In the genomic region with DNA sequence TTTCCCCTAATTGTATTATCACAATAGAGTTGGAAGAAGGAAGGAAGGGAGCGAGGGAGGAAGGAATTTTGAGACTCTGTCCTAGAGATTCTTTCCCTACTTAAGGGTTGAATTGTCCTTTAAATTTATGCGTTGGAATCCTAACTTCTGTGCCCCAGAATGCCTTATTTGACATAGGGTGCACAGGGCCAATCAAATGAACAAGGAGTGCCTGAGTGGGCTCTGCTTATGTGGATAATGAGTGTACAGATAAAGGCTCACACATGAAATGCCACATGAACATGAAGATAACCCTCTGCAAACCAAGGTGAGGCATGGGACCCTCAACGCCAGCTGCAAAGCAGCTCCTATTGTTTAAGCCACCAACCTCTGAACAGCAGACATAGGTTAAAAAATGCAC, we compare ENCODE assay signal across 10 mouse cellular contexts. TPM values are rescaled to one million over a fixed set of nuclear protein-coding genes. Genes with fewer than 3 reads are reported as not detected.
A peak's percentile ranks its signal among the peaks of the same experiment; 100 is the strongest.
DNase-seq lines count a peak whose midpoint lies in the region; ATAC-seq and TF ChIP-seq lines count a peak whose summit lies in the region.
"Had no signal": no experiment of that assay in that cellular context is flagged by ENCODE, and none has a peak within 500 bp of the region (broad histone marks: within the 10 kb centered on the region; RNA-seq: fewer than 3 reads in every experiment).

No protein-coding gene starts in this region.

- no peak for TF ChIP-seq CTCF in heart, postnatal 0 days (IDR thresholded peaks at IDR 0.05; ENCODE audit: low read depth)
- TF ChIP-seq CTCF in stomach, postnatal 0 days (IDR thresholded peaks at IDR 0.05; ENCODE audit: low read depth) = no peak

- peaks cover 7% of the 10 kb centered on the region for H3K9me3 ChIP-seq in heart, postnatal 0 days (replicated peaks; ENCODE audit: control insufficient read depth, low read length)
- no peaks in the 10 kb centered on the region for H3K9me3 ChIP-seq in stomach, embryonic 14.5 days (ENCODE audit: control insufficient read depth, low read depth, low read length)
- H3K9me3 ChIP-seq in stomach, postnatal 0 days (ENCODE audit: control insufficient read depth, low read length) = no peaks in the 10 kb centered on the region
- H3K9me3 ChIP-seq in liver, embryonic 16.5 days (replicated peaks; ENCODE audit: control insufficient read depth, low read length) = peaks cover 5% of the 10 kb centered on the region

- no peak overlapping the region for H3K4me3 ChIP-seq in heart, postnatal 0 days (ENCODE audit: low read depth, low read length)
- H3K4me3 ChIP-seq in stomach, embryonic 14.5 days (ENCODE audit: low read depth, low read length) = no peak overlapping the region
- no peak overlapping the region for H3K4me3 ChIP-seq in stomach, postnatal 0 days (ENCODE audit: low read depth, low read length)
- H3K4me3 ChIP-seq in liver, embryonic 16.5 days (ENCODE audit: low read depth, low read length) = no peak overlapping the region

- H3K4me1 ChIP-seq in heart, postnatal 0 days (ENCODE audit: control insufficient read depth, insufficient read depth) = no peaks in the 10 kb centered on the region; the same call in 1 of the 2 replicates
- peaks cover 3% of the 10 kb centered on the region; the same call in 1 of the 2 replicates for H3K4me1 ChIP-seq in stomach, embryonic 14.5 days (ENCODE audit: control insufficient read depth, insufficient read depth, low read length)
- H3K4me1 ChIP-seq in stomach, postnatal 0 days (replicated peaks; ENCODE audit: control insufficient read depth, insufficient read depth) = no peaks in the 10 kb centered on the region
- peaks cover 40% of the 10 kb centered on the region for H3K4me1 ChIP-seq in liver, embryonic 16.5 days (ENCODE audit: control insufficient read depth, low read depth, low read length)

- H3K36me3 ChIP-seq in heart, postnatal 0 days (replicated peaks; ENCODE audit: control insufficient read depth, insufficient read depth, low read length) = no peaks in the 10 kb centered on the region
- H3K36me3 ChIP-seq in stomach, embryonic 14.5 days (ENCODE audit: control insufficient read depth, insufficient read depth, low read length) = no peaks in the 10 kb centered on the region
- H3K36me3 ChIP-seq in stomach, postnatal 0 days (ENCODE audit: control insufficient read depth, insufficient read depth, low read length) = no peaks in the 10 kb centered on the region
- H3K36me3 ChIP-seq in liver, embryonic 16.5 days (ENCODE audit: control insufficient read depth, insufficient read depth) = no peaks in the 10 kb centered on the region

- WGBS in heart, postnatal 0 days = 29% methylated on average over 3 of the region's 3 CpGs
- 41% methylated on average over 3 of the region's 3 CpGs for WGBS in stomach, embryonic 14.5 days
- WGBS in stomach, postnatal 0 days = 45% methylated on average over 3 of the region's 3 CpGs
- 11% methylated on average over 3 of the region's 3 CpGs for WGBS in liver, embryonic 16.5 days (ENCODE audit: insufficient replicate concordance)

- H3K27ac ChIP-seq in heart, postnatal 0 days (ENCODE audit: low read depth) = 0 out of 2 replicates have a peak overlapping the region, but pooled peaks have one; percentile 32
- H3K27ac ChIP-seq in stomach, embryonic 14.5 days (ENCODE audit: low read length) = no peak overlapping the region
- no peak overlapping the region for H3K27ac ChIP-seq in stomach, postnatal 0 days (replicated peaks)
- H3K27ac ChIP-seq in liver, embryonic 16.5 days (ENCODE audit: low read length) = no peak overlapping the region

- H3K4me2 ChIP-seq in heart, postnatal 0 days (ENCODE audit: low read depth, low read length) = peak overlapping the region; percentile 46
- peak overlapping the region; percentile 10; the same call in 1 of the 2 replicates for H3K4me2 ChIP-seq in stomach, embryonic 14.5 days (replicated peaks; ENCODE audit: low read depth, low read length)
- H3K4me2 ChIP-seq in stomach, postnatal 0 days (replicated peaks; ENCODE audit: low read depth) = no peak overlapping the region
- peak overlapping the region; percentile 30 for H3K4me2 ChIP-seq in liver, embryonic 16.5 days (ENCODE audit: low read depth, low read length)

- intact Hi-C loops in heart, postnatal 14 days (cut with DNase I) = no loop called here

- no peak for DNase-seq in heart, postnatal 0 days (ENCODE audit: low spot score)
- no peak for DNase-seq in heart, postnatal 14 days
- no peak for DNase-seq in stomach, postnatal 0 days (ENCODE audit: low spot score)
- DNase-seq in cerebellum, adult 11 months = no peak
- no peak for DNase-seq in T-cell, adult 2 months (ENCODE audit: low spot score)
- DNase-seq in cerebellum, adult 9-11 months = no peak
- DNase-seq: cerebellum, adult 2 months; thymus, postnatal 14 days had no signal

- no peak overlapping the region for H3K9ac ChIP-seq in heart, postnatal 0 days (replicated peaks; ENCODE audit: low read depth, low read length)
- no peak overlapping the region for H3K9ac ChIP-seq in stomach, embryonic 14.5 days (replicated peaks; ENCODE audit: low read depth, low read length)
- H3K9ac ChIP-seq in stomach, postnatal 0 days (ENCODE audit: low read length) = no peak overlapping the region
- H3K9ac ChIP-seq in liver, embryonic 16.5 days (ENCODE audit: low read depth, low read length) = peak overlapping the region; percentile 11; the same call in 1 of the 2 replicates

- no peak for ATAC-seq in heart, postnatal 0 days (ENCODE audit: insufficient read depth, low read depth)
- no peak for ATAC-seq in stomach, embryonic 14.5 days (ENCODE audit: insufficient number of reproducible peaks, insufficient read depth, low FRiP score, low read depth)
- no peak for ATAC-seq in stomach, postnatal 0 days (ENCODE audit: low FRiP score, low TSS enrichment)
- peak; percentile 51 for ATAC-seq in liver, embryonic 16.5 days (ENCODE audit: low read depth)

- no peaks in the 10 kb centered on the region for H3K27me3 ChIP-seq in heart, postnatal 0 days (ENCODE audit: control insufficient read depth, insufficient read depth, low read length)
- H3K27me3 ChIP-seq in stomach, embryonic 14.5 days (ENCODE audit: control insufficient read depth, insufficient read depth, low read length) = no peaks in the 10 kb centered on the region
- no peaks in the 10 kb centered on the region for H3K27me3 ChIP-seq in stomach, postnatal 0 days (ENCODE audit: control insufficient read depth, insufficient read depth, low read length)
- no peaks in the 10 kb centered on the region for H3K27me3 ChIP-seq in liver, embryonic 16.5 days (ENCODE audit: control insufficient read depth, insufficient read depth, low read depth, low read length)

- no peak for TF ChIP-seq EP300 in heart, postnatal 0 days (IDR thresholded peaks at IDR 0.05; ENCODE audit: low read depth)
- no peak for TF ChIP-seq EP300 in stomach, postnatal 0 days (optimal IDR thresholded peaks at IDR 0.05)

RNA-seq across cellular contexts. Expression of a gene that starts 2.6 kb away (rescaled TPM):
- 16.1 and 46.4 TPM in 2 replicates for total RNA-seq in heart, postnatal 0 days (2014; rRNA removed; ENCODE audit: low replicate concordance)
- polyA plus RNA-seq in heart, postnatal 0 days (2015; fragmentation: Nextera tagmentation; extraction: Ambion mirVana) = 52.1 and 54.2 TPM in 2 replicates
- 10 to 100 TPM; 32.7 to 36.1 TPM for total RNA-seq in heart, postnatal 14 days (2021)
- polyA plus RNA-seq in stomach, embryonic 14.5 days (2014; fragmentation: Nextera tagmentation; extraction: Ambion mirVana) = not detected in 2 replicates
- polyA plus RNA-seq in stomach, postnatal 0 days (2015; fragmentation: Nextera tagmentation; extraction: Ambion mirVana) = 0.28 and 0.62 TPM in 2 replicates
- polyA plus RNA-seq in liver, embryonic 16.5 days (2015; fragmentation: Nextera tagmentation; extraction: Ambion mirVana) = 1.4 TPM in 2 replicates

Comparison
In these comparisons a context has a peak if more than half of its experiments do, and no peak if none do; other contexts are left out.
1. RNA of a gene that starts 2.6 kb away (polyA plus RNA-seq): 52.1 to 54.2 TPM in heart, postnatal 0 days; 1.4 TPM in liver, embryonic 16.5 days, 0.28 to 0.62 TPM in stomach, postnatal 0 days and not detected in stomach, embryonic 14.5 days; every median in the first group is over 10 times any median in the second.